Mouse (Mus musculus) liver, embryonic 14.5 days (tissue): ENCODE measurements around the gene Stil.

ENCODE experiments used
- CTCF ChIP-seq: IDR thresholded peaks from 2 replicates; pipeline ENCODE4 v1.5.1; 2016; ENCODE audit warnings: antibody characterized with exemption, low read depth, control low read depth
- EP300 ChIP-seq: IDR thresholded peaks from 2 replicates; pipeline ENCODE4 v1.6.1; 2016; ENCODE audit warnings: antibody characterized with exemption, low read depth

DNA sequence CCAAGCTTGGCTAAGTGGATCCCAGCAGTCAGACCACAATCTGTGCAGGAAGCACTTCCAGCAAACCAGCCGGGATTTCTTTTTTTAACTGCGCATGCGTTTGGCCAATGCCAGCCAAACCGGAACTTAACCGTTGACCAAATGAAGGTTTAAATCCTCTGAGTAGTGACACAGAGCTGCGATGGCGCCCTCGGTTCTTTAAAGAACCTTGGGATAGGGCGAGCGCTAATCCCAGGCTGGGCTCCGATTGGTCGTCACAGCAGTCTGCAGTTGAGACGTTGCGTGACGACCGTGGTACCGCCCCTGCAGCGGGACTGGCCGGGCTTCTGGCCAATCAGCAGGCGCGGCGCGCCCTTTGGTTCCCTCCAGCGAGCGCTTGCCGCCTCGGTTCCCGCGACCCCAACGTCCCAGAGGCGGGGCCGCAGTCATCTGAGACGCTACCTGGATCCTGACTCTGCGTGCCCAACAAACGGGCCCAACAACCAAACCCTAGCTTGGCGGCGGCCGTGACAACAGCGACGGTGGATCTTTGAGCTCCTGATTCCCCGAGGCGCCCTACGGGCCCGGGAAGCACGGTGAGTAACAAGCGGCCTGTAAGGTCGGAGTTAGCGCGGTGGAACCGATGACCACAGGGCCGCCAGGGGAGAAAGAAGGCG lies at the start of gene Stil:
- TF ChIP-seq CTCF = peak; percentile 45
- peak; percentile 38; the same call in 1 of the 2 replicates for TF ChIP-seq EP300
